Mouse (Mus musculus): Measurements from ENCODE around the gene Gm3286. TPM values are rescaled to one million over a fixed set of nuclear protein-coding genes. Genes with fewer than 3 reads are reported as not detected.
"Not testable (repeated sequence)": the region's sequence is repeated elsewhere in the genome, so short reads cannot be mapped to it uniquely, and the experiment has no call there.

Gm3286 gene
- not detected for total RNA-seq (2021)
- long read RNA-seq, experiment 1, result 0 reads
- long read RNA-seq, experiment 2, result 0 reads

GRCm38 (mm10) chr5:95510458-95510857, at the start of gene Gm3286:
TSS of gene Gm3286 (plus strand) at chr5:95510758.
- not testable (repeated sequence) for DNase-seq (ENCODE audit: low spot score in 2 of 2)

Other genes with a start within 250 kb of the Gm3286 start
- not detected for gene Gm10424, start 238.0 kb upstream of the Gm3286 start, total RNA-seq (2021)
- not detected for gene Gm3259, start 204.8 kb upstream of the Gm3286 start, total RNA-seq (2021)
- not detected for gene D5Ertd577e, start 54.0 kb upstream of the Gm3286 start, total RNA-seq (2021)
- gene Gm7971, start 84.1 kb downstream of the Gm3286 start, total RNA-seq (2021), result not detected
- not detected for gene Gm7978, start 225.4 kb downstream of the Gm3286 start, total RNA-seq (2021)
- gene Gm7982, start 231.3 kb downstream of the Gm3286 start, total RNA-seq (2021), result not detected